Mouse (Mus musculus): ENCODE results near the gene Kars.

Gene Kars

GRCm38 (mm10) chr8:111943544-111943943 is 67.6 kb downstream of the Kars start:
- no peak for DNase-seq (ENCODE audit: low spot score in 2 of 2)

Data from spleen, postnatal 14 days (tissue).